Mouse (Mus musculus) brain, embryonic 18.5 days (tissue): ENCODE data around the gene Cdk12.

ENCODE experiments used
- DNase-seq: peaks from one replicate; pipeline ENCODE4 v3.0.0-alpha.2; 2012; ENCODE audit warnings: low read depth, low spot score

Cdk12 gene

DNA sequence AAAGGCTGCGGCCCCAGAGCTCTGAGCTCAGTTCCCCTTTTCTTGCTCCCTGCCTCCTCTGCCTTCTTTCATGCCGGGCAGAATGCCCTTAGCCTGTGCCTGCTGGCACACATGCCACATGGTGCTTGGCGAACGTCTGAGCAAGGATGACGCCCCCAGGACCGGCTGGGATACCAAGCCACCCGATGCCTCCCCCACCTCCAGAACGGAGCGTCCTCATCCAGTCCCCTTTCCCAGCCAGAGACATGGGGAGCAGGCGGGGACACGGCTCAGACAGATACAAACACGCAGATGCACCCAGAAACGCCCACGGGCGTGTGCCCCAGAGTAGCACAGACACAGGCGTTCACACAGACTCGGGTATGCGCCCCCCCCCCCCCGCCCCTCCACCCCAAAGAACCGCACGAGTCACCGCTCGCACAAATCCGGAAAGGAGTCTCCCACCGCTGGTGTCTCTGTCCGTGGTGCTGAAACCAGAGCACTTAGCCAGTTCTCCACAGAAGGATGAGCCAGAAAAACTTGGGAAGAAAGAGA lies 111.0 kb downstream of the Cdk12 start:
- no peak for DNase-seq

DNA sequence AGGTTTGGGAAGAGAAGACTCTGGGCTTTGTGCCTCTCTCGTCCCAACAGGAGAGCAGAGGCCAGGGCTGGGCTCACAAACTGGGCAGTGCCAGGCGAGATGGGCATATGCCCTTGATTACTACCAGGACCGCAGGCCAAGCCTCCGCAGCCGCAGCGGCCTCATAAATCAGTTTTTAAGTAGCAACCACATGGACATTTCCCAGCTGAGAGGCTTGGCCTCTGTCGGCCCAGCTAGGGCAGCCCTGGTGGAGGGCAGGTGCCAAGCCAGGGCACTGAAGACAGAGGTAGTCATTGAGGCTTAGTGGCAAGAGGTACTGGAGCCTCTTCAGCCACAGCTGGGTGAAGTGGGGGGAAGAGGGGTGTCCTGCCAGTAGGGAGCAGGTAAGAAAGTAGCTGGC lies 114.6 kb downstream of the Cdk12 start:
- DNase-seq: no peak

DNA sequence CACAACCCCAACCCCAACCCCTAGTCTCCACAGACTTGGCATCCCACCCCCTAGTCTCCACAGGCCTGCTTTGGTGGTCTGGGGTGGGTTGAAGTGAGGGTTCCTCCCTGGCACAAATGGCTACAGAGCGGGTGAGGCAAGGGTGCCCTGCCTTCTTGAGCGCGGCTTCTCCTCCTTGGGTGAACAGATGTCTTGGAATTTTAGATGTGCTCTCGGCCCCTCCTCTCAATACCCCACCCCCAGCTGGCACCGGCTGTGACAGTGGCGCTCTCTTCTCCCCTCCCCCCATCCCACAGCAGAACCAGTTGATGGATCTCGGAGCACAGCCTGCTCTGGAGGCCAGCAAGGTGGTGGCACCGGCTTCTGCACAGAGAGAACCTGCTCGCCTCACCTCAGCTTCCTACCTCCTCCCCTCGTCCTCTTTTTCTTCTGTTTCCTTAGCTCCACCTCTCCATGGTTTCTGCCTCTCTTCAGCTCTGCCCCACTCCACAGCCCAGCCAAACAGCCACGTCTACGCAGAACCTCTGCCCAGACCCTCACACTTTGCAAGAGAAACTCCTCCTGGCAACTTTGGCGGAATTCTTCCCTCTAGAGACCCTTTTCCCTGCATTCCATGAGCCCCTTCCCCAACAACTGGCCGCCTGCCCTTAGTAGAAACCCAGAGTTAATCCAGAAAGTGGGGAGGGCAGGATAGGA lies 115.7 kb downstream of the Cdk12 start:
- DNase-seq: no peak

DNA sequence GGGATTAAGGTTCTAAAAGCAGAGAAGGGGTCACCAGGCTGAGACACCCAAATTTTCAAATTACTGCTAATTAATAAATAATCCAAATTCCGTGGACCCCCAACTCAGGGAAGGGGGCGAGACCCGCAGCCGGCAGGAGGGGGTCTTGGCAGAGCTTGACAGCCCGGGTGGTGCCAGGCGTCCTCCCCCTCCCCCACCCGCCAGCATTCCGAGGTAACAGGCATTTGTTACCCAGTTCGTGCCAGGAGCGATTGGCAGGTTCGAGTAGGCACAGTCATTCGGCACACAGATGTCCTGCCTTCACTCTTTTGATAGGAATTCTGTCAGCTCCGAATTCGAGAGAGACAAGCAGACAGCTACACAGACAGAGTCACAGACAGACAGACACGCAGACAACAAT lies 116.3 kb downstream of the Cdk12 start:
- no peak for DNase-seq

DNA sequence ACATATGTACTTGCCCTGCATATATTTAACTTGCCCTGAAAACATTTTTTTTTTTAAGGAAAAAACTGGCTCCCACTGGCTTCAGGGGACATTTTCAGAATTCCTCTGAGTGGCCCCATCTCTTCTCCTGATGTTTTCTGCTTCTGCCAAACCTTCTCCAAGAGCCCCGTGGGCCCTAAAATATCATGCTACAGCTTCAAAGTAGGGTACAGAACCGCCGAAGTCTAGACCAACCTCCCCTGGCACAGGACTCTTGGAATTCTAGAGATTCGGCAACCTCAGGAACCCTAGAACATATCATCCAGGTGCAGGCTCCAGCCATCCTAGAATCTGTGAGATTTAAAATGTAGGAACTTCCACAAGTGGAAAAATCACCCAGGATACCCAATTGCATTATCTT lies 116.7 kb downstream of the Cdk12 start:
- no peak for DNase-seq

DNA sequence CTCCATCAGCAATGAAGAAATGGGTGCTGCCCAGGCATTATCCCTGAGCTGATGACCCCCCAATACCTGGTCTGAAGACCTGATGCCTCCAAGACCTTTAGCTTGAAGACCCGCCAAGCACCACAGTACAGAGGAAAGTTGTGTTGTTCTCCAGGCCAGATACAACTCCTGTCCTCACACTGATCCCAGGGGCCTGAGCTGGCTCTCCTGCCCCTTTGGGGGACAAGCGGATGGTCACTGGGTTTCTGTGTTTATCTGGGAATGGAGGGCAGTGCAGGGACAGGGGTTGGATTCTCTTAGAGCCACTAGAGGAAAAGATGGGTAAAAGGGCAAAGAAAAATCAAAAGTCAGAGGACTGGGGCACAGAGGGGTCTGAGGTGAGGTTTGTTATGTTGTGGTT lies 117.1 kb downstream of the Cdk12 start:
- DNase-seq: no peak

DNA sequence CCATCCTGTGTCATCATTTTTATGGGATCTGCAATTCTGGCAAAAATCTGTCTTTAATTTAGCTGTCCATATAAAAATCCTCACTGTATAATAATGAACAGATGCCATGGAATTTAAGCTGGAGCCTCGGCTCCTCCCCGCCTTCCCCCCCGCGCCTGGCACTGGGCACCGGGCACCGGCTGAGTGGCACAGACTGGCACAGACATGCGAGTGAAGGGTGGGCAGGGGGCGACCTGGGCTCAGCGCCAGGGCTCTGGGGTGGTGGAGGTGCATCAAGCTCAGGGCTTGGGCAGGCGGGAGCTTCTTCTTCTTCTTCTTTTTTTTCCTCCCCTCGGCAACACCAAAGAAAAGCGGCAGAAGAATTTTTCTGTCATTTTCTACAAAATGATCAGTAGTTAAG lies 117.5 kb downstream of the Cdk12 start:
- no peak for DNase-seq

DNA sequence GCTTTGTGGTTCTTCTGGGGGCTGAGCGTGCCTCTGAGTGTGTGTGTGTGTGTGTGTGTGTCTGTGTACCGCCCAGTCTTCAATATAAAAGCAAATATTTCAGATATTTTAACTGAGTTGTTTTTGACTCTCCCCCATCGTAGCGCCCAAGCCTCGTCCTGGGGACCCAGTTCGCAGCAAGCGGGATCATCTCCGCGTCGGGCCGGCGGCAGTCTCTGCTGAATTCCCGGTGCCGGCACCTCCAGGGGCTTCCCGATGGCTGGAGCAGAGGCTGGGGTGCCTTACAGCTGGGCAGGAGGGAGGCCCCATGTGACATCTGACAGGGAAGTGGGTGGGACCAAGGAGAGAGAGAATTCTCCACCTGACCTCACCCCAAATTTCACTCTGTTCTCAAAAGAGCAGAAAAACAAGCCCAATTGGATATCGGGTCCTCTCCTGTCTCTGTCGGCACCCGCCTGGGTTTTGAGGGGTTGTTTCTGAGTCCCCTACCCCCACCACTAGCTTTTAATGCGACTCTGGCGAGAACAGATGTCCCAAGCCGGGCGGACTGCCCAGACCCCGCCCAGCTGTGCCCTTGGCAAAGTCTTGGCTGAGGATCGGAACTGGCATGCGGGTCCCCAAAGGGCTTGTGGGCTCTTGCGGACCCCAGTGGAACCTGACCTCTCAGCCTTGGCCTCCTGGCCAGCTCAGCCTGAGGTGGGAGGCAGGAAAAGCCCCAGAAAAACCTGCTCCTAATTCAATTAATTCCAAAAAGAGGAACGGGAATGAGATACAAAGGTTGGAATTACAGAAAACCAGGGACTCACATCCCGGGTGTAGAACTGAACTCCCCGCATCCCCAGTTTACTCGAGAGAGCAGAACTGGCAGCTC lies 118.2 kb downstream of the Cdk12 start:
- DNase-seq: no peak

DNA sequence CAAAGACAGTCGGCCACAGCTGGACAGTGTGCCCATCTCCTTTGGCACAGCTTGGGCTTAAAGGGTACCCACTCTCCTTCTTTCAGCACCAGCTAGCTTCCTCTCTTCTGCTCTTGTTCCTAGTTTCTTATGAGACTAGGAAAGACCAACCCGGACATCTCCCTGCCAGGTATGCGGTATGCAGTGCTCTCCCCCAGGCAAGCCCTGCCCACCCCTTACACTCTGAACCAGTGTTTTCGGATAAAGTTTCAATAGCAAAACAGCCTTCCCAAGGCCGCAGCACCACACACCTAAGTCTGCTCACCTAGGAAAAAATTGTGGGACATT lies 118.8 kb downstream of the Cdk12 start:
- no peak for DNase-seq

DNA sequence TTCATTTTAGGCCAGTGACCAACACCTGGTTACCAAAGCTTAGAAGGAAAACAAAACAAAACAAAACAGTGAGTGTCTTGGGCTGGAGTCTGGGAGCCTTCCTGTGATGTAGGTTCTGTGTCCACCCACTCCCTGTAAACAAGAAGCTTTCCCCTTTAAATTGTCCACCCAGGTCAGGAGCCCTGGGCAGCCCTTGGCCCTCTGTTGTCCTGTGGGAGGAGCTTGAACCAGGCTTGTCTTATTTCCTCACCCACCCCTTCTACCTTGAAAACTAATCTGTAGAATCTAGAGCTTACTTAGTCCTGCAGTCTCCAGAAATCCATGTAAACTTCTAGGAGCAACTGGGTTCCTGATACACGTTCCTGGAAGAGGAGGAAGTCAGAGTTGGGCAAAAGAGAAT lies 119.3 kb downstream of the Cdk12 start:
- no peak for DNase-seq

DNA sequence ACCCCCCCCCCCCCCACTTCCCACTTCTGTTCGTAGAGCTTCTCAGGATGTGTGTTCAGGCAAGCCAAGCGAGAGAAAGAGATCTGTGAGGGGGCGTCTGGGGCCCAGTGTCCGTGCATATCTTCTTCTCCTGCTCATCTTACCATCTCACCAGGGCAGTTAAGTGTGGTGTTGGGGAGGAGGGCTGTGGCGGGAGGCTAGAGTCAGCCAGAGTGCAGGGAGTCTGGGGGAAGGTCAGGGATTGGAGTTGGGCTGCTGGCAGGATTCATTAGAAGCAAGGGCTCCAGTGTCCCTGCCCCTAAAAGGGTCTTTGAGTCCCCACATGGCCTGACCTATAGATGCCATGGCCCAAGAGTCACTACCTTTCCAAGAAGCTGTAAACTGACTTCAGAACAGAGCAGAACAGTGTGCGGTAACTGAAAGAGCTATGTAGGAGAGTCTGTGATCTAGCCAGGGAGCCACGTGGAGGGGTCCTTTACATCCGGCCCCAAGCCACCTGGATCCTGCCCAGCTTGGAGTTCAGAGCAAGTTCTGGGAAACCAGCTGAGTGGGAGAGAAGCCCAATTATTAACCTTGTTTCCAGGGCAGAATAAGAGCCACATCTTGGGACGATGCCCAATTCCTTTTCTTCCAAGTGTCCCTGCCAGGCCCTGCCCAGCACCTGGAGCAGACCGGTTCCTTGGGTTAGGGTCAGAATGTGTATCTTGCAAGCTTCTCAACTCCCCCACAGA lies 120.4 kb downstream of the Cdk12 start:
- DNase-seq: no peak

DNA sequence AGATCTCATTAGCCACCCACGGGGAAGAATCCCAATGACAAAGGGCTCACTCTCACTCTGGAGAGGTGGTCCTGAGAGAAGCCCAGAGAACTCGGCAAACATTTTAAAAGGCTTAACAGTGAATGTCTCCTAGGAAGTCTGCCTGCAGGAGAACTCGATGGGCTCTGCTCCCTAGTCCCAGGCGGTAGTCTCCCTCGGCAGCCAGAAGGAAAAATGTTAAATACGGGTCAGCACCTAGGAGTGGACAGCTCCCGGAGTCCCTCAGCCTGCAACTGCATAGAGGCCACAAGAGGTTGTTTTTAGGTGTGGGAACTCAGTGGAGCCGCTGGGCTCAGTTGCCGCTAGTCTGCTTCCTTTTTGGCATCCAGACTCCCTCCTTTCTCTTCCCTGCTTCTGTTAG lies 121.1 kb downstream of the Cdk12 start:
- DNase-seq: no peak

DNA sequence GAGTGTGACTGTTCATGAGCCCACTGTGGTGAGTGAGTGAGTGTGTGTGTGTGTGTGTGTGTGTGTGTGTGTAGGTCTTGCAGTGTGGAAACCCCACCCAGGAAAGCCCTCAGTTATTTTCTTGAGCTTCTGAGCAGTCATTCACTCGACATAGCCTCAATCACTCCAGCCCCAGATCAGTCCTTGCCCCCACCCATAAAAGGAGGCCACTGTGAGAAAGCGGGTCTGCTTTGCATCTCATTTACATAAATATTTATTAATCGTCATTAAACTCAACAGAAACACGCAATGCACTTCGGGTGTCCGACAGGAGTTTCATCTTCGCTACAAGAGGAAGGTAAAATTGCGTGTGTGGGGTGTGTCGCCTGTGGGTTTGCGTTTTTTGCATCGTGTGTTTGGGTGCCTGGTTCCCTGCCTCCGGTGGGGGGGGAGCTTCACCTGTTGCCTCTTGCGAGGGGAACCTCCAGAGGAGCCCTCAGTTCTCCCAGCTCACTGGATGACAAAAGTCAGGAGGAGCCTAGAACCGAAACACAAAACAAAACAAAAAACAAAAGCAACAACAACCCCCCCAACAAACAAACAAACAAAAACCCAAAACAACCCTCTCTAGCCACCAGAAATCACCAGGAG lies 122.4 kb downstream of the Cdk12 start:
- DNase-seq: no peak

DNA sequence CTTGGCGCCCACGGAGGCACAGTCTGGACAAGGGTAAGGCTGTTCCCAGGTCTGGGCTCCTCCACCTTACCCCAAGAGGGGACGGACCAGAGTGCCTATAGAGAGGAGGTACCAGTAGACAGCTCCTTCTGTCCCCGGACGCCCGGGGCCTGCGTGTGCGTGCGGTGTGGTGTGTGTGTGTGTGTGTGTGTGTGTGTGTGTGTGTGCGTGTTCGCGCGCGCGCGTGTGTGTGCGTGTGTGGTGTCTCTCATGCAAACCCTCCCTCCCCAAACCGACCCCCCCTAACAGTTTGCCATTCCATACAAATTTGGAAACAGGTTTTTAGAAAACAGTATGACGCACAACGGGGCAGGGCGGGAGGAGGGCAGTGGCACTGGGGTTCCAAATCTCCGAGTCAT lies 123.0 kb downstream of the Cdk12 start:
- no peak for DNase-seq

DNA sequence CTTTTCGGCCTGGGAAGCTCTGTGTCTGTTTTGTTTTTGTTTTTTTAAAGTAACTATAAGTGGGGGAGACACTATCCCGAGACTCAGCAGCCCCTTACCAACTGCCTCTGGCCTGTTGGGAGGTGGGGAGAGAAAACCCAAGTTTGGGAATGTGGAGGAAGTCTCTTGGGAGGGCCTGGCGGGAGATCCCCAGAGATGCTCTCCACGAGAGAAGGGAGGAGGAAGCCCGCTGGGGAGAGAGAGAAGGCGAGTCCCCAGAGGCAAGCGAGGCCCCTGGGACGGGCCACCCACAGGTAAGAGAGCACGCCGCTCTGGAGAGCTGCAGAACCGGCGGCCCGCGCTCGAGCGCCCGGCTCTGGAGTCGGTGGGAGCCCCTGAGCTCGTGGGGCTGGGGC lies 123.9 kb downstream of the Cdk12 start:
- no peak for DNase-seq

DNA sequence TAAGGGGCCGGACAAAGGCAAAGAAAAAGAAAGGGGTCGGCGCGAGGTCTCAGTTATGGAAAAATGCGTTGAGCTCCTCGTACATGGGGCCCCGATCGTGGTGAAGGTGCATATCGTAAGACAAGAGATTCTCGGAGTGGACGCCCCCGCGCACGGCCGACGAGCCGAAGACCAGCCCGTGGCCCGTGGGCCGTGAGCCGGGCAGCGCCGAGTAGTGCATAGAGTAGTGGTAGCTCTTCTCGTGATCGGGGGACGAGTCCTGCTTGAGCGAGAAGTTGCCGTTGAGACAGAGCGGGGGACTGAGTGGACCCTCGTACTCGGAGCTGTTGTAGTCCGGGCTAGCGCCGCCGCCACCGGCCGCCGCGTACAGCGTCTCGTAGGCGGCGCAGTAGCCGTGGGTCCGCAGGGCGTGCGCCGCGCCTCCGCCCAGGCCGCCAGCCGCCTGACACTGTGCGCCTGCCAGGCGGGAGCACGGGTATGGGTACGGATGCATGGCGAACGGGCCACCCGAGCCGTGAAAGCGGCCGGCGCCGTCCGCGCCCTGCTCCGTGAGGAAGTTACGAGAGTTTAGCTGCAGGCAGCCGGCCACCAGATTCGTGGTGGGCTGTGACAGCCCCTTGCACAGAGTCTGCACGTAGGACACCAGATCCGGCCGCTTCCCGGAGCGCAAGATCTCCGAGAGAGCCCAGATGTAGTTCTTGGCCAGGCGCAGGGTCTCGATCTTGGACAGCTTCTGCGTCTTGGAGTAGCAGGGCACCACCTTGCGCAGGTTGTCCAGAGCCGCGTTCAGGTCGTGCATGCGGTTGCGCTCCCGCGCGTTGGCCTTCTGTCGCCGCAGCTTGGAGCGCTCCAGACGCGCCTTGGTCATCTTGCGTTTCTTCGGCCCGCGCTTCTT lies 124.5 kb downstream of the Cdk12 start:
- DNase-seq: no peak

DNA sequence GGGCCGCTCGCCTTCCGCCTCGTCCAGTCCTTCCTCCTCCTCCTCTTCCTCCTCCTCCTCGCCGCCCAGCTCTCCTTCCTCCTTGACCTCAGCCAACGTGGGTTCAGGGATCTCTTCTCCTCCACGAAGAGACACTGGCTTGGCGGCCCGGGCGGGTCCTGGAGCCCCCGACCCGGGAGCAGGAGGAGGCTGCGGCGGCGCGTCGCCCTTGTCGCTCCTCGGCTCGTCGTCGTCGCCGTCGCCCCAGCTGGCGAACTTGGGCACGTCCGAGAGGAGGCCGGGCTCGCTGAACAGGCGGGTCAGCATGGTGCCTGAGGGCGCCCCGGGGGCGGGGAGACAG lies 125.1 kb downstream of the Cdk12 start:
- DNase-seq: no peak
